Mouse (Mus musculus) thymus, adult 2 months (tissue): Measurements from ENCODE around the gene Ccdc43. TPM values are rescaled to one million over a fixed set of nuclear protein-coding genes. Genes with fewer than 3 reads are reported as not detected.

Experiments
- DNase-seq: peaks from one replicate; pipeline ENCODE4 v3.0.0; 2021
- H3K27ac ChIP-seq: fragments of 200-500 bp; 2 replicates; pipeline ENCODE4 v1.5.1; 2012; ENCODE audit warnings: low read length, control low read depth; ENCODE audit not compliant: control insufficient read depth, insufficient read depth
- H3K27me3 ChIP-seq: fragments of 200-500 bp; 2 replicates; pipeline ENCODE4 v1.6.1; 2012; ENCODE audit warnings: mild to moderate bottlenecking, low read length, moderate library complexity, mixed read lengths; ENCODE audit not compliant: control insufficient read depth, insufficient read depth
- H3K36me3 ChIP-seq: fragments of 200-500 bp; 2 replicates; pipeline ENCODE4 v1.6.1; 2012; ENCODE audit warnings: mild to moderate bottlenecking, low read length, moderate library complexity; ENCODE audit not compliant: control insufficient read depth, insufficient read depth
- H3K4me1 ChIP-seq: fragments of 200-500 bp; replicated peaks from 2 replicates; pipeline ENCODE4 v1.6.1; 2012; ENCODE audit warnings: low read length; ENCODE audit not compliant: control insufficient read depth, insufficient read depth
- H3K4me3 ChIP-seq: fragments of 200-500 bp; 2 replicates; pipeline ENCODE4 v1.5.1; 2012; ENCODE audit warnings: mild to moderate bottlenecking, low read length, control low read depth, moderate library complexity; ENCODE audit not compliant: control insufficient read depth, insufficient read depth
- CTCF ChIP-seq: fragments of 200-500 bp; IDR thresholded peaks from 2 replicates; pipeline ENCODE4 v1.5.1; 2012; ENCODE audit warnings: mild to moderate bottlenecking, control low read depth, low read length, moderate library complexity, borderline replicate concordance; ENCODE audit not compliant: control insufficient read depth, poor library complexity, insufficient read depth; ENCODE audit errors: extremely low read depth
- POLR2A ChIP-seq: fragments of 200-500 bp; IDR thresholded peaks from 2 replicates; pipeline ENCODE4 v1.6.1; 2012; ENCODE audit warnings: mild to moderate bottlenecking, low read length, control low read depth, moderate library complexity; ENCODE audit not compliant: control insufficient read depth, poor library complexity, insufficient read depth; ENCODE audit errors: extremely low read depth
- WGBS: fragments of 180-500 bp; shearing (Covaris S2); methylation state at CpG from one replicate; pipeline ENCODE4 v1.1.7; 2018; 5-methylcytosine and 5-hydroxymethylcytosine counted together
- polyA plus RNA-seq: library from polyadenylated mRNA; depleted of rRNA; stranded (reverse); fragments of >200 nt; gene quantifications from 2 replicates; pipeline ENCODE4 v1.2.3, GENCODE M21; 2012; rRNA removed

Ccdc43 gene
- polyA plus RNA-seq, 1 experiment = 9.6 TPM

DNA sequence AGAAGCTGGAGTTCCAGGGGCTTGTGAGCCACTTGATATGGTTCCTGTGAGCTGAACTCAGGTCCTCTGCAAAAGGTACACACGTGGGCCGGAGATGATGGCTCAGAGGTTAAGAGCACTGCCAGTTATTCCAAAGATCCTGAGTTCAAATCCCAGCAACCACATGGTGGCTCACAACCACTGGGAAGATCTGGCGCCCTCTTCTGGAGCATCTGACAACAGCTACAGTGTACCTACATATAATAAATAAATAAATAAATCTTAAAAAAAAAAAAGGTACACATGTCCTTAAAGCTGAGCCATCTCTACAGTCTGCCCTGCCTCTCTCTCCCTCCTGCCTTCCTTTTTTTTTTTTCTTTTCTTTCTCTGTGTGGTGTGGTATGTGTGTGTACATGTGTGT, 44.7 kb downstream of the Ccdc43 start:
- no peak overlapping the region for H3K27ac ChIP-seq
- WGBS = 79% methylated on average over 3 of the region's 3 CpGs
- TF ChIP-seq CTCF = no peak
- TF ChIP-seq POLR2A = no peak
- no peak for DNase-seq
- no peaks in the 10 kb centered on the region for H3K27me3 ChIP-seq
- H3K4me3 ChIP-seq = no peak overlapping the region
- H3K4me1 ChIP-seq = no peaks in the 10 kb centered on the region
- H3K36me3 ChIP-seq = no peaks in the 10 kb centered on the region

GRCm38 (mm10) chr11:102651381-102651780, 46.2 kb downstream of the Ccdc43 start:
- Histone ChIP-seq H3K4me3 (no peak overlapping the region), H3K4me1 (no peaks in the 10 kb centered on the region), H3K27me3 (no peaks in the 10 kb centered on the region), H3K36me3 (no peaks in the 10 kb centered on the region), H3K27ac (no peak overlapping the region)
- no peak for TF ChIP-seq POLR2A
- peak; percentile 72; the same call in 1 of the 2 replicates for TF ChIP-seq CTCF
- 8% methylated on average over 9 of the region's 9 CpGs for WGBS
- DNase-seq = peak; percentile 26

DNA sequence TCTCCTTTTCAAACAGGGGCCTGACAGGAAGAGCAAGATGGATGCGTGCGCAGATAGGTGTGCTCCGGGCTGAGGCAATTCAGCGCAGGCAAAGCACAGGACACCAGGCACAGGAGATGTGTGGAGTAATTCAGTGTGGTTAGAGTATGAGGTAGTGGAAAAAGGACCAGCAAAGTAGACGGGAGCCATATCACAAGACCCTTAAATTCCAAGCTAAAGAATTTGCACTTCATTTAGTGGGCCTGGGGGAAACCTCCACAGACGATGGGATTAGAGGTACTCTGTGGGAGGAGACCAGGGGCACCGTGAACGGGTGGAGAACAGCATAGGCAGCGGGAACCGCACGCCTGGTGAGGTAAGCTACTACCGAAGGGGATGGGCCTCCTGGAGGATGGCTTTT, 49.7 kb downstream of the Ccdc43 start:
- no peak for DNase-seq
- no peak overlapping the region for H3K27ac ChIP-seq
- no peaks in the 10 kb centered on the region for H3K36me3 ChIP-seq
- WGBS = 88% methylated on average over 12 of the region's 12 CpGs
- no peak overlapping the region for H3K4me3 ChIP-seq
- no peaks in the 10 kb centered on the region for H3K4me1 ChIP-seq
- no peak for TF ChIP-seq POLR2A
- no peak for TF ChIP-seq CTCF
- H3K27me3 ChIP-seq = no peaks in the 10 kb centered on the region

DNA sequence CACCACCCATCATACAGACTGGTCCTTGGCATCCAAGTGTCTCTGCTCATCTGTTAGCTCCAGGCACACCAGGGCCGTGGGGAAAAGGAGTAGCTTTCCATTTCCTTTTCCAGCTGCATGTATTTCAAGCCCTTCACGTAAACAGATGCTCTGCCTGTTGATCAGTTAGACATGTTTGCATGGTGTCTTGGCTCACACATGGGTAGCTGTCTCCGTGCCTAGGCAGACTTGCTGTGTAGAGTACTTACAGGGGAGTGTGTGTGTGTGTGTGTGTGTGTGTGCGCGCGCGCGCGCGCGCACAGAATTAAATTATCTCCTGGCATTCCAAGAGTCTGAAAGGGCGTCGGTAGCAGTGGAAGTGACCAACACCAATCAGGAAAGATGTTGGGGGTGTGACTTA, 51.4 kb downstream of the Ccdc43 start:
- Histone ChIP-seq H3K27ac (no peak overlapping the region), H3K36me3 (no peaks in the 10 kb centered on the region), H3K4me3 (no peak overlapping the region), H3K4me1 (no peaks in the 10 kb centered on the region), H3K27me3 (no peaks in the 10 kb centered on the region)
- WGBS = 92% methylated on average over 13 of the region's 13 CpGs
- TF ChIP-seq CTCF (no peak), POLR2A (no peak)
- no peak for DNase-seq

DNA sequence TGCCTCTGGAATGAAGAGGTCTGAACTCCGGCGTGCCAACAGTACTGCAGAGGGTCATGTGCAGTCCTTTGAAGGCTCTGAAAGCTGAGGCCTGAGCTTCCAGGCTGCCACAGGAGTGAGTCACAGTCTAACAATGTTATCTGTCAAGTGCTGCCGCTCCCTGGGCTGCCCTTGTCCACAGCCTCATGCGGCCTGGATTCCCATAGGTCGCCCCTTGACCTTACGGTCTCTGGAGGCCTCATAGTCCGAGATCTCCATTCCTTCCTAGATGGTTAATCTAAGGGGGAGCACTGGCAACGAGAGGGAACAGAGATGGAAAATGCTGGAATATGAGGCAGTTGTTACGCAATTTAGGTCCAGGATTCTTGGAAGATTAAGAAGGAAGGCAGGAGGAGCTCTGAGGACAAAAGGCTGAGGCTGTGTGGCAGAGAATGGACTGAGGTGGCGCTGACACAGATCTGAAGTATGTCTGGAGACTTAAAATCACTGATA, 53.6 kb downstream of the Ccdc43 start:
- TF ChIP-seq CTCF (no peak), POLR2A (no peak)
- 90% methylated on average over 10 of the region's 10 CpGs for WGBS
- no peak for DNase-seq

DNA sequence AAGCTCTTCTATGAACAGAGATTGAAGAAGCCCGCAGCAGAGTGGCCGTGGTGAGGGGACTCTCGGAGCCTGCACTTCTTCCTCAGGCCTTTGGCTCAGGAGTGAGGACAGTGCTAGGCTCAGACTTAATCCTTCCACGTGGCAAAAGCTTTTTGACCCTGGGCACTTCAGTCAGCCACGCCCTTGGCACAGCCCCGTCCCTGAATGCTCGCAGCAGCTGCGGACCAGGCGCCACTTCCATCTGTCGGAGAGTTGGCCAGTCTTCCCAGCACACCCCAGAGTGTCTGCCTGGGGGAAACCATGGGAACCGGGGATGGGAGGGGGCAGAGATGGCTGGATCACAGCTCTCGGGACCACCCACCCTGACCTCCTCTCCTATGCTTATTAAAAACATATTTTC, 60.7 kb downstream of the Ccdc43 start:
- whole genome bisulfite sequencing = 83% methylated on average over 12 of the region's 12 CpGs
- TF ChIP-seq POLR2A = no peak
- TF ChIP-seq CTCF = no peak
- no peak for DNase-seq
- Histone ChIP-seq H3K4me3 (no peak overlapping the region), H3K27me3 (no peaks in the 10 kb centered on the region), H3K27ac (no peak overlapping the region), H3K36me3 (no peaks in the 10 kb centered on the region), H3K4me1 (no peaks in the 10 kb centered on the region)

More for the DNA sequence above, 53.6 kb downstream of the Ccdc43 start:
- H3K27ac ChIP-seq = no peak overlapping the region
- no peaks in the 10 kb centered on the region for H3K4me1 ChIP-seq
- no peaks in the 10 kb centered on the region for H3K36me3 ChIP-seq
- H3K4me3 ChIP-seq = no peak overlapping the region
- H3K27me3 ChIP-seq = no peaks in the 10 kb centered on the region

Other genes with a start within 250 kb of the Ccdc43 start
- gene Itga2b, start 227.7 kb downstream of the Ccdc43 start, polyA plus RNA-seq = 3.8 and 4.0 TPM in 2 replicates
- 34.5 and 36.3 TPM in 2 replicates for gene Gpatch8, start 141.4 kb downstream of the Ccdc43 start, polyA plus RNA-seq
- gene Gm11627, start 118.3 kb downstream of the Ccdc43 start, polyA plus RNA-seq = 0.71 TPM in 1 of 2 replicates, not detected in the other
- 7.2 and 10.2 TPM in 2 replicates for gene Fzd2, start 93.4 kb downstream of the Ccdc43 start, polyA plus RNA-seq
- not detected in 2 replicates for gene Meioc, start 34.1 kb downstream of the Ccdc43 start, polyA plus RNA-seq
- gene Adam11, start 63.7 kb upstream of the Ccdc43 start, polyA plus RNA-seq = 30.2 and 51.6 TPM in 2 replicates
- gene Gjc1, start 121.9 kb upstream of the Ccdc43 start, polyA plus RNA-seq = 1.4 and 1.7 TPM in 2 replicates
- 0.36 and 1.4 TPM in 2 replicates for gene Higd1b, start 138.1 kb upstream of the Ccdc43 start, polyA plus RNA-seq
- 215 and 245 TPM in 2 replicates for gene Eftud2, start 183.2 kb upstream of the Ccdc43 start, polyA plus RNA-seq
- gene Ccdc103, start 183.4 kb upstream of the Ccdc43 start, polyA plus RNA-seq = 0.28 TPM in 1 of 2 replicates, not detected in the other
- gene Fam187a, start 187.4 kb upstream of the Ccdc43 start, polyA plus RNA-seq = not detected in 2 replicates
- gene Gfap, start 203.1 kb upstream of the Ccdc43 start, polyA plus RNA-seq = 0.94 and 1.1 TPM in 2 replicates
- gene Kif18b, start 227.3 kb upstream of the Ccdc43 start, polyA plus RNA-seq = 45.1 and 60.0 TPM in 2 replicates
- 0.08 and 0.20 TPM in 2 replicates for gene C1ql1, start 248.9 kb upstream of the Ccdc43 start, polyA plus RNA-seq